In the genomic region with DNA sequence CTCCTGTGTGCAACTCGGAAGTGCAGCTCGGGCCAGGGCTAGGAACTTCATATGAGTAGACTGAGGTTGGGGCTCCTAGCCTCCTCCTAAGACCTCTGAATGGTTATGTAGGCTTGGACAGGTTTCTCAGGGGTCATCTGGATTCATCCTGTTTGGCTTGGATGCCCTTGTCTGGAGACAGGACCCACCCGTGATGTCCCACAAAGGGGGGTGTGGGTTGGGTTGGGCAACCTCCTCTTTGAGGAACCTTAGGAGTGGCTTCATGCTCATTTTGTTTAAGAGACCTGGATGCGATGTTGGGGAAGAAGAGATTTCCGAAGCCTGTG, we compare ENCODE assay signal across 10 mouse cellular contexts. TPM values are rescaled to one million over a fixed set of nuclear protein-coding genes. Genes with fewer than 3 reads are reported as not detected.
A peak's percentile ranks its signal among the peaks of the same experiment; 100 is the strongest.
DNase-seq lines count a peak whose midpoint lies in the region; ATAC-seq and TF ChIP-seq lines count a peak whose summit lies in the region.
"Had no signal": no experiment of that assay in that cellular context is flagged by ENCODE, and none has a peak within 500 bp of the region (broad histone marks: within the 10 kb centered on the region; RNA-seq: fewer than 3 reads in every experiment).

No protein-coding gene starts in this region.

- peak overlapping the region; percentile 97 for H3K27ac ChIP-seq in kidney, embryonic 16.5 days (ENCODE audit: low read length)
- peak overlapping the region; percentile 88 for H3K27ac ChIP-seq in hindbrain, embryonic 13.5 days
- H3K27ac ChIP-seq in midbrain, embryonic 11.5 days (ENCODE audit: low read depth, low read length), result peak overlapping the region; percentile 97

- intact Hi-C loops in left cerebral cortex, postnatal 10 days (cut with DNase I), result no loop called here

- H3K27me3 ChIP-seq in kidney, embryonic 16.5 days (ENCODE audit: insufficient read depth, low read length), result no peaks in the 10 kb centered on the region
- H3K27me3 ChIP-seq in hindbrain, embryonic 13.5 days, result 0 out of 2 replicates have a peak, but pooled peaks cover 4% of the 10 kb centered on the region
- H3K27me3 ChIP-seq in midbrain, embryonic 11.5 days (ENCODE audit: control insufficient read depth, insufficient read depth, low read length), result no peaks in the 10 kb centered on the region
- H3K27me3 ChIP-seq: Patski had no signal

- no peaks in the 10 kb centered on the region for H3K9me3 ChIP-seq in kidney, embryonic 16.5 days (ENCODE audit: low read length)
- no peaks in the 10 kb centered on the region for H3K9me3 ChIP-seq in hindbrain, embryonic 13.5 days
- no peaks in the 10 kb centered on the region for H3K9me3 ChIP-seq in midbrain, embryonic 11.5 days (ENCODE audit: control insufficient read depth, low read length)

- 65% methylated on average over 5 of the region's 5 CpGs for WGBS in kidney, embryonic 16.5 days
- WGBS in hindbrain, embryonic 13.5 days, result 75% methylated on average over 5 of the region's 5 CpGs
- WGBS in midbrain, embryonic 11.5 days, result 61% methylated on average over 5 of the region's 5 CpGs

- peaks cover 30% of the 10 kb centered on the region for H3K36me3 ChIP-seq in kidney, embryonic 16.5 days (ENCODE audit: insufficient read depth, low read length)
- H3K36me3 ChIP-seq in hindbrain, embryonic 13.5 days, result peaks cover 33% of the 10 kb centered on the region
- H3K36me3 ChIP-seq in midbrain, embryonic 11.5 days (ENCODE audit: control insufficient read depth, insufficient read depth, low read length), result peaks cover 6% of the 10 kb centered on the region

- peak overlapping the region; percentile 95 for H3K4me3 ChIP-seq in kidney, embryonic 16.5 days (ENCODE audit: low read length)
- peak overlapping the region; percentile 73; the same call in 1 of the 2 replicates for H3K4me3 ChIP-seq in hindbrain, embryonic 13.5 days
- peak overlapping the region; percentile 78; the same call in 1 of the 2 replicates for H3K4me3 ChIP-seq in midbrain, embryonic 11.5 days (ENCODE audit: low read depth, low read length)

- H3K4me2 ChIP-seq in kidney, embryonic 16.5 days (replicated peaks; ENCODE audit: low read depth, low read length), result peak overlapping the region; percentile 89
- H3K4me2 ChIP-seq in hindbrain, embryonic 13.5 days, result peak overlapping the region; percentile 98
- H3K4me2 ChIP-seq in midbrain, embryonic 11.5 days, result peak overlapping the region; percentile 86

- no peak for TF ChIP-seq CTCF in brain, embryonic 14.5 days (IDR thresholded peaks at IDR 0.05; ENCODE audit: borderline replicate concordance, extremely low read depth, insufficient read depth, insufficient read length)

- no peak for TF ChIP-seq POLR2A in brain, embryonic 14.5 days (IDR thresholded peaks at IDR 0.05; ENCODE audit: borderline replicate concordance, extremely low read depth, insufficient read depth, insufficient read length, poor library complexity, severe bottlenecking)

- H3K4me1 ChIP-seq in kidney, embryonic 16.5 days (ENCODE audit: insufficient read depth, low read length), result peaks cover 53% of the 10 kb centered on the region
- H3K4me1 ChIP-seq in hindbrain, embryonic 13.5 days (replicated peaks), result peaks cover 53% of the 10 kb centered on the region
- peaks cover 37% of the 10 kb centered on the region for H3K4me1 ChIP-seq in midbrain, embryonic 11.5 days (ENCODE audit: control insufficient read depth, insufficient read depth, low read length)

- no peak for ATAC-seq in kidney, embryonic 16.5 days (ENCODE audit: low FRiP score, low TSS enrichment)
- ATAC-seq in hindbrain, embryonic 13.5 days (ENCODE audit: low FRiP score), result no peak
- ATAC-seq in midbrain, embryonic 11.5 days (ENCODE audit: low FRiP score), result no peak
- ATAC-seq: Patski had no signal

- DNase-seq in kidney, adult 18-20 months, result no peak
- DNase-seq in brain, embryonic 14.5 days (ENCODE audit: low read depth), result peak; percentile 1
- no peak for DNase-seq in midbrain, embryonic 11.5 days (ENCODE audit: low spot score, missing footprints)
- no peak for DNase-seq in urinary bladder, postnatal 10 days (ENCODE audit: low spot score)
- no peak for DNase-seq in frontal cortex, postnatal 14 days (ENCODE audit: low spot score in 2 of 2)
- no peak for DNase-seq in left cerebral cortex, postnatal 10 days (ENCODE audit: extremely low spot score in 1 of 2, low spot score in 2 of 2)
- DNase-seq: left cerebral cortex, postnatal 4 days had no signal

- peak overlapping the region; percentile 91 for H3K9ac ChIP-seq in kidney, embryonic 16.5 days (replicated peaks; ENCODE audit: low read length)
- H3K9ac ChIP-seq in hindbrain, embryonic 13.5 days, result peak overlapping the region; percentile 85; the same call in 1 of the 2 replicates
- peak overlapping the region; percentile 87 for H3K9ac ChIP-seq in midbrain, embryonic 11.5 days (ENCODE audit: low read length)

RNA-seq across cellular contexts. Expression of gene Bysl, which starts 14.5 kb away (rescaled TPM):
- 24.5 and 25.9 TPM in 2 replicates for polyA plus RNA-seq in kidney, embryonic 16.5 days (2015; fragmentation: Nextera tagmentation; extraction: Ambion mirVana)
- 27.1 and 31.1 TPM in 2 replicates for polyA plus RNA-seq in brain, embryonic 14.5 days (2012; rRNA removed)
- polyA plus RNA-seq in hindbrain, embryonic 13.5 days (2015; fragmentation: Nextera tagmentation; extraction: Ambion mirVana), result 33.9 and 34.2 TPM in 2 replicates
- polyA plus RNA-seq in midbrain, embryonic 11.5 days (2014; fragmentation: Nextera tagmentation; extraction: Ambion mirVana), result 29.6 and 30.4 TPM in 2 replicates
- 10 to 100 TPM; 25.2 to 25.3 TPM for total RNA-seq in left cerebral cortex, postnatal 10 days (2021)

RNA-seq across cellular contexts. Expression of gene Med20, which starts 14.6 kb away (rescaled TPM):
- 47.7 and 53.9 TPM in 2 replicates for polyA plus RNA-seq in kidney, embryonic 16.5 days (2015; fragmentation: Nextera tagmentation; extraction: Ambion mirVana)
- polyA plus RNA-seq in brain, embryonic 14.5 days (2012; rRNA removed), result 43.1 and 59.0 TPM in 2 replicates
- 42.5 and 44.8 TPM in 2 replicates for polyA plus RNA-seq in hindbrain, embryonic 13.5 days (2015; fragmentation: Nextera tagmentation; extraction: Ambion mirVana)
- 39.0 and 41.2 TPM in 2 replicates for polyA plus RNA-seq in midbrain, embryonic 11.5 days (2014; fragmentation: Nextera tagmentation; extraction: Ambion mirVana)
- total RNA-seq in left cerebral cortex, postnatal 10 days (2021), result 10 to 100 TPM; 21.4 to 23.5 TPM

RNA-seq across cellular contexts. Expression of gene Gm20517, which starts 14.6 kb away (rescaled TPM):
- 1.6 TPM in 2 replicates for polyA plus RNA-seq in kidney, embryonic 16.5 days (2015; fragmentation: Nextera tagmentation; extraction: Ambion mirVana)
- polyA plus RNA-seq in brain, embryonic 14.5 days (2012; rRNA removed), result 1.7 and 2.6 TPM in 2 replicates
- polyA plus RNA-seq in hindbrain, embryonic 13.5 days (2015; fragmentation: Nextera tagmentation; extraction: Ambion mirVana), result 2.1 and 2.7 TPM in 2 replicates
- polyA plus RNA-seq in midbrain, embryonic 11.5 days (2014; fragmentation: Nextera tagmentation; extraction: Ambion mirVana), result 1.4 and 1.8 TPM in 2 replicates
- total RNA-seq in left cerebral cortex, postnatal 10 days (2021), result 1 to 10 TPM; 6.2 to 6.4 TPM

RNA-seq across cellular contexts. Expression of gene Usp49, which starts 33.7 kb away (rescaled TPM):
- 3.7 and 5.3 TPM in 2 replicates for polyA plus RNA-seq in kidney, embryonic 16.5 days (2015; fragmentation: Nextera tagmentation; extraction: Ambion mirVana)
- 32.8 and 36.9 TPM in 2 replicates for polyA plus RNA-seq in brain, embryonic 14.5 days (2012; rRNA removed)
- 8.6 and 9.1 TPM in 2 replicates for polyA plus RNA-seq in hindbrain, embryonic 13.5 days (2015; fragmentation: Nextera tagmentation; extraction: Ambion mirVana)
- 6.3 and 8.0 TPM in 2 replicates for polyA plus RNA-seq in midbrain, embryonic 11.5 days (2014; fragmentation: Nextera tagmentation; extraction: Ambion mirVana)
- total RNA-seq in left cerebral cortex, postnatal 10 days (2021), result 10 to 100 TPM; 14.8 to 15.1 TPM
